Mouse (Mus musculus): Measurements from ENCODE around the gene Cfap74.

The Cfap74 gene

GRCm38 (mm10) chr4:155402489-155402888, 6.5 kb upstream of the Cfap74 start:
- in situ Hi-C loops (cut with MboI, MseI), result no loop called here

- in situ Hi-C loops (cut with MboI, MseI), result no loop called here
Measured at GRCm38 (mm10) chr4:155408695-155409057, 314 bp upstream of the Cfap74 start.

GRCm38 (mm10) chr4:155412124-155412523, 3.1 kb downstream of the Cfap74 start:
- in situ Hi-C loops (cut with MboI, MseI), result no loop called here

- in situ Hi-C loops (cut with MboI, MseI), result no loop called here
Measured at GRCm38 (mm10) chr4:155413641-155414335, 4.8 kb downstream of the Cfap74 start.

- in situ Hi-C loops (cut with MboI, MseI), result no loop called here
Measured at GRCm38 (mm10) chr4:155414656-155415235, 5.8 kb downstream of the Cfap74 start.

GRCm38 (mm10) chr4:155420137-155420536, 11.1 kb downstream of the Cfap74 start:
- in situ Hi-C loops (cut with MboI, MseI), result loop anchor here in 1 of 2 experiments (5.0 kb wide), 1 partner anchor 42 kb away; no protein-coding TSS in a partner anchor

- in situ Hi-C loops (cut with MboI, MseI), result loop anchor here in 1 of 2 experiments (5.0 kb wide), 1 partner anchor 41 kb away; no protein-coding TSS in a partner anchor
Measured at GRCm38 (mm10) chr4:155421412-155422370, 12.7 kb downstream of the Cfap74 start.

GRCm38 (mm10) chr4:155423988-155424387, 15.0 kb downstream of the Cfap74 start:
- in situ Hi-C loops (cut with MboI, MseI), result loop anchor here in 1 of 2 experiments (5.0 kb wide), 1 partner anchor 38 kb away; no protein-coding TSS in a partner anchor

- in situ Hi-C loops (cut with MboI, MseI), result no loop called here
Measured at GRCm38 (mm10) chr4:155426272-155426671, 17.3 kb downstream of the Cfap74 start.

GRCm38 (mm10) chr4:155428442-155428841, 19.5 kb downstream of the Cfap74 start:
- in situ Hi-C loops (cut with MboI, MseI), result no loop called here

- in situ Hi-C loops (cut with MboI, MseI), result no loop called here
Measured at GRCm38 (mm10) chr4:155429202-155429601, 20.2 kb downstream of the Cfap74 start.

- in situ Hi-C loops (cut with MboI, MseI), result no loop called here
Measured at GRCm38 (mm10) chr4:155432358-155432757, 23.4 kb downstream of the Cfap74 start.

GRCm38 (mm10) chr4:155433993-155434392, 25.0 kb downstream of the Cfap74 start:
- in situ Hi-C loops (cut with MboI, MseI), result no loop called here

- in situ Hi-C loops (cut with MboI, MseI), result no loop called here
Measured at GRCm38 (mm10) chr4:155442808-155443207, 33.8 kb downstream of the Cfap74 start.

- in situ Hi-C loops (cut with MboI, MseI), result no loop called here
Measured at GRCm38 (mm10) chr4:155451597-155451996, 42.6 kb downstream of the Cfap74 start.

- in situ Hi-C loops (cut with MboI, MseI), result no loop called here
Measured at GRCm38 (mm10) chr4:155458575-155458974, 49.6 kb downstream of the Cfap74 start.

- in situ Hi-C loops (cut with MboI, MseI), result loop anchor here in 1 of 2 experiments (5.0 kb wide), 1 partner anchor 41 kb away; no protein-coding TSS in a partner anchor
Measured at GRCm38 (mm10) chr4:155463050-155463449, 54.1 kb downstream of the Cfap74 start.

- in situ Hi-C loops (cut with MboI, MseI), result loop anchor here in 1 of 2 experiments (5.0 kb wide), 1 partner anchor 41 kb away; no protein-coding TSS in a partner anchor
Measured at GRCm38 (mm10) chr4:155463611-155464010, 54.6 kb downstream of the Cfap74 start.

- in situ Hi-C loops (cut with MboI, MseI), result loop anchor here in 1 of 2 experiments (5.0 kb wide), 1 partner anchor 42 kb away; no protein-coding TSS in a partner anchor
Measured at GRCm38 (mm10) chr4:155464061-155464460, 55.1 kb downstream of the Cfap74 start.

GRCm38 (mm10) chr4:155465607-155466006, 56.6 kb downstream of the Cfap74 start:
- in situ Hi-C loops (cut with MboI, MseI), result no loop called here

- in situ Hi-C loops (cut with MboI, MseI), result no loop called here
Measured at GRCm38 (mm10) chr4:155466080-155466479, 57.1 kb downstream of the Cfap74 start.

All from T-helper 17 cell (primary cell).